Mouse (Mus musculus) hindbrain, embryonic 11.5 days (tissue): Measurements from ENCODE around the gene Sipa1l1. TPM values are rescaled to one million over a fixed set of nuclear protein-coding genes. Genes with fewer than 3 reads are reported as not detected.

Experiments
- ATAC-seq: fragments of 200-750 bp; cut with Nextera tagmentation; 2 replicates; pipeline ENCODE4 v1.8.0; 2017; ENCODE audit warnings: mild to moderate bottlenecking, moderate TSS enrichment, moderate library complexity; ENCODE audit not compliant: low FRiP score
- DNase-seq: peaks from one replicate; pipeline ENCODE4 v3.0.0-alpha.2; 2015; ENCODE audit warnings: low spot score
- H3K27ac ChIP-seq: fragments of 300-500 bp; sonication (generic); 2 replicates; pipeline ENCODE4 v1.5.1; 2014; ENCODE audit warnings: mild to moderate bottlenecking, low read depth, low read length
- H3K27me3 ChIP-seq: fragments of 300-500 bp; sonication (generic); 2 replicates; pipeline ENCODE4 v1.6.1; 2014; ENCODE audit warnings: mild to moderate bottlenecking, low read length, moderate library complexity, mixed read lengths; ENCODE audit not compliant: control insufficient read depth, insufficient read depth
- H3K36me3 ChIP-seq: fragments of 300-500 bp; sonication (generic); 2 replicates; pipeline ENCODE4 v1.6.1; 2014; ENCODE audit warnings: mild to moderate bottlenecking, low read length, moderate library complexity, mixed read lengths; ENCODE audit not compliant: control insufficient read depth, insufficient read depth
- H3K4me1 ChIP-seq: fragments of 300-500 bp; sonication (generic); replicated peaks from 2 replicates; pipeline ENCODE4 v1.6.1; 2014; ENCODE audit warnings: low read length, mixed read lengths; ENCODE audit not compliant: control insufficient read depth, insufficient read depth
- H3K4me2 ChIP-seq: fragments of 300-500 bp; sonication (generic); replicated peaks from 2 replicates; pipeline ENCODE4 v1.6.1; 2014; ENCODE audit warnings: mild to moderate bottlenecking, low read depth, low read length
- H3K4me3 ChIP-seq: fragments of 300-500 bp; sonication (generic); 2 replicates; pipeline ENCODE4 v1.5.1; 2014; ENCODE audit warnings: low read depth, low read length
- H3K9ac ChIP-seq: fragments of 300-500 bp; sonication (generic); 2 replicates; pipeline ENCODE4 v1.6.1; 2014; ENCODE audit warnings: low read depth, low read length
- H3K9me3 ChIP-seq: fragments of 300-500 bp; sonication (generic); 2 replicates; pipeline ENCODE4 v1.6.1; 2016; ENCODE audit warnings: low read length; ENCODE audit not compliant: control insufficient read depth
- WGBS: fragments of 180-500 bp; shearing (Covaris S2); extraction: QIAGEN DNeasy Blood & Tissue Kit; methylation state at CpG from one replicate; pipeline ENCODE4 v1.1.7; 2014; 5-methylcytosine and 5-hydroxymethylcytosine counted together
- polyA plus RNA-seq: library from polyadenylated mRNA; unstranded; fragments of >200 nt; fragmentation: Nextera tagmentation; extraction: Ambion mirVana; gene quantifications from 2 replicates; pipeline ENCODE4 v1.2.1, GENCODE M21; 2014

The Sipa1l1 gene
- polyA plus RNA-seq, 1 experiment from 2014 or later = 30.8 TPM

DNA sequence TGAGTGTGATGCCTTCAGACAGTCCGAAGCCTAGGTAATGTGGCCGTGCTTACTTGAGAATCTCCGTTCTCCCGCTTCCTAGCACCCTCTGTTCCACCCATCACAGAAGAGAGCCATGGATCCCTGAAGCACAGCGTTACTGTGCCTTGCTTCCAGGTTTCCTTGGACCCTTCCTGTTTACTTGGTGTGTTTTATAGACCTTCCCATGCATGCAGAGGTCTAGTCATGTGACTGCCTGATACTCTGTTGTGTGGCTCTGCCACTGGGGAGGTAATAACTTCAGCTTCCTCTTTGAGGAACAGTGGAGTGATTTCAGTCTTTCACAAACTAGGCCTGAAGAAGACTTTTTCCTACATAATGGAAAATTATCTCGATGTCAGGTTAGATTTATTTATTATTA lies 197.6 kb downstream of the Sipa1l1 start:
- no peak overlapping the region for H3K4me2 ChIP-seq
- H3K36me3 ChIP-seq = no peaks in the 10 kb centered on the region
- no peak for DNase-seq
- H3K4me3 ChIP-seq = no peak overlapping the region
- no peaks in the 10 kb centered on the region for H3K27me3 ChIP-seq
- H3K4me1 ChIP-seq = no peaks in the 10 kb centered on the region
- 92% methylated on average over 6 of the region's 6 CpGs for WGBS
- H3K27ac ChIP-seq = no peak overlapping the region
- no peak overlapping the region for H3K9ac ChIP-seq
- no peaks in the 10 kb centered on the region for H3K9me3 ChIP-seq
- no peak for ATAC-seq

DNA sequence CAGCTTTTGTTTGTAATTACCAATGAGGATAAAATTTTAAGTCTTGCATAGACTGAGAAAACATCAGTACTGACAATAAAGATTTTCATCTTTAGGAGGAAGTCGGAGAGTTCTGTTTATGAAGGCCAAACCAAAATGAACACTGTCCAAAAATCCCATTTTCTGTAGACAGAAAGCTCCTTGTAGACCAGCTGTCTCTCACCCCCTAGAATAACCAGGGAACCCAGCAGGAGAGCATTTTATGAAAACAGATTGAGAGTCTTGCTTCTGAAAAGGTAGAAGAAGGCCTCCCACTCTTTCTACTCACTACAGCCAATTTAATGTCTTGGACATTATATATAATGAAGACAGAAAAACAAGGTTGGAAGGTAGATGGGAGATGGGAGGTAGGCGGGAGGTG lies 198.2 kb downstream of the Sipa1l1 start:
- no peak for DNase-seq
- 84% methylated on average over 2 of the region's 2 CpGs for WGBS
- H3K4me1 ChIP-seq = no peaks in the 10 kb centered on the region

DNA sequence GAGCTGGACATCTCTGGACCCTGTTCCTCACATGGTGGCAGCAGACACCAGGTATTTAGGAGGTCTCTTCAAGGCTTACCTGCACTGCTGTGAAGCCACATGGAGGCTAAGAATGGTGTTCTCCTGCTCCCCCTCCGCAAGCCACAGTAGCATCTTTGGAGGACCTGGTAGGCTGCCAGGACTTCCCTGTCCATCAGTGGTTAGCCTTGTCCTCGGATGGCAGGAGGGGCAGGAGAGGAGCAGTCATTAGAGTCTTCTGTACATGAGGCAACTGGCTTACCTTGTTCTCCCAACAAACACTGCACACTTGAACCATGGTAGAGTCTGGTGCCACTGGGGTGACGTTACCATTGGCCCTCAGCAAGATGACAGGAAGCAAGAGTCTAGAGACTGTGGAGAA lies 198.9 kb downstream of the Sipa1l1 start:
- no peaks in the 10 kb centered on the region for H3K36me3 ChIP-seq
- no peaks in the 10 kb centered on the region for H3K27me3 ChIP-seq
- H3K4me1 ChIP-seq = no peaks in the 10 kb centered on the region
- H3K9me3 ChIP-seq = no peaks in the 10 kb centered on the region
- DNase-seq = no peak
- WGBS = 93% methylated on average over 3 of the region's 3 CpGs
- no peak for ATAC-seq
- H3K9ac ChIP-seq = no peak overlapping the region
- H3K4me3 ChIP-seq = no peak overlapping the region
- H3K27ac ChIP-seq = no peak overlapping the region
- H3K4me2 ChIP-seq = no peak overlapping the region

More for the DNA sequence above, 198.2 kb downstream of the Sipa1l1 start:
- Histone ChIP-seq H3K36me3 (no peaks in the 10 kb centered on the region), H3K9me3 (no peaks in the 10 kb centered on the region), H3K27ac (no peak overlapping the region), H3K4me2 (no peak overlapping the region), H3K4me3 (no peak overlapping the region), H3K27me3 (no peaks in the 10 kb centered on the region), H3K9ac (no peak overlapping the region)
- no peak for ATAC-seq

DNA sequence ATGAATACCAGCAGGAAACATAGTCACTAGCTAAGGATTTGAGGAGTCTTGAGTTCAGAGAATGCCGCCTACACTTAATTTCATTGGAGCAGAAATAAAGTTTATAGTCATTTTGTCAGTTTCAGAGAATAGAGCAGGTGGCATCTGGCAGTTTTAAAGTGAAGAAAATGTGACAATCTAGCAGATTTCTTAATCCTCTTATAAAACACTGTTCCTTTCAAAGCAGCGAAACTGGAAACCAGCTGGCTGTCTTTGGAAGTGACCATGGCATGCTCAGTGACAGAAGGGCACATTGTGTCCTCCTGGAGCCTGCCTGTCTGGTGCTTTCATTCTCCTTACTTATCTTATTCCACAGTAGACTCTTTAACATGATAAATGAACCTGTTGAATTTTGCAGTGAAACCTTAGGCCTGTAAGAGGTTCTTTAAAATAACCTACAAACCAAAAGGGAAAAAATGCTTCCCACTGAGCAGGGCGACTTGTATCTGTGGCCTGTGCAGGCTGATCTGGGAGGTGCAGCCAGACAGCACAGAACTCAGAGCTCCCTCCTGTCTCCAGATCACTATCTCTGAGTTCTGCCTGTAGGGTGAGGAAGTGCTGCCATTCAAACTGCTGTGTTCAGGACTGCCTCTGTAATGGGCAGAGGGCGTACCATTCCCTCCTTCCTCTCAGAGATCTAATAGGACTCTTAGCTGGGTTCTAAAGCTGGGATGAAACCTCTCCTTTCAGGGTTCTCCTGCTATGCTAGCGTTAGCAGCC lies 200.5 kb downstream of the Sipa1l1 start:
- WGBS = 76% methylated on average over 5 of the region's 5 CpGs
- no peak for DNase-seq
- Histone ChIP-seq H3K27me3 (no peaks in the 10 kb centered on the region), H3K27ac (no peak overlapping the region), H3K36me3 (no peaks in the 10 kb centered on the region), H3K9me3 (no peaks in the 10 kb centered on the region), H3K4me1 (no peaks in the 10 kb centered on the region), H3K4me3 (no peak overlapping the region), H3K4me2 (no peak overlapping the region), H3K9ac (no peak overlapping the region)
- no peak for ATAC-seq

DNA sequence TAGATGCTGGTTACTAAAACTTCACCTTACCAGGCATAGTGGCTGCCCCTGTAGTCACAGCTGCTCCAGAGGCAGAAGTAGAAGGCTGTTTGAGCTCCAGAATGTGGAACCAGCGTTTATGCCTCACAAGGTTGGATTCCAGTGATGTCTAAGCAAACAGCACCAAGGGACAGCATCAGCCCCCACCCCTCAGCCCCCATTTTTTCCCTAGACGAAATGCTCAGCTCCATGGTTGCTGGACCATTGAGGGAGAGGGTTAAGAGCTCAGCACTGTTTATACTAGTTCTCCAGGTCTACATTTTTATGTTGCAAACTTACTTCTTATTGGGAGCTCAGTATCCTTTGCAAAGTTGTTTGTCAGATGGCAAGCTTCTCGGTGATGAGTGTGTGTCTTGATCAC lies 202.1 kb downstream of the Sipa1l1 start:
- 89% methylated on average over 3 of the region's 3 CpGs for whole genome bisulfite sequencing

DNA sequence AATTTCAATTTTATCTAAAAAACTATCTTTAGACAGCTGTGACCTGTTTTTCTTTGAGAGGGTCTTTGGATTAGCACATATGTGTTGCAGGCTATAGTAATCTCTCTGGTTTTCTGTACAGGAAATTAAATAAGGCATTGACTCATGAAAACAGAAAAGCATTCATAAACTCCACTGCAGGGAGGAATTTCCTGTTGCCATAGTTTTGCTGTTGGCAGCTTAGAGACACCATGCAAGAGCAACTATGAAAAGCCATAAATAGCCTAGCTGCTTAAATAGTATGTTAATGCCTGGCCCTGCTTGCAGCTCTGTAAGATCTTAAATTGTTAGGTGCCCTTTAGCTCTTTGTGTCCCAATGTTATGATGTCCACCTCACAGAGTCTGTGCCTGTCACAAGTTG lies 204.9 kb downstream of the Sipa1l1 start:
- no peaks in the 10 kb centered on the region for H3K4me1 ChIP-seq
- no peak overlapping the region for H3K4me2 ChIP-seq
- H3K36me3 ChIP-seq = no peaks in the 10 kb centered on the region
- ATAC-seq = no peak
- no peak overlapping the region for H3K4me3 ChIP-seq
- DNase-seq = no peak
- no peak overlapping the region for H3K9ac ChIP-seq
- H3K27ac ChIP-seq = no peak overlapping the region
- H3K27me3 ChIP-seq = no peaks in the 10 kb centered on the region
- no peaks in the 10 kb centered on the region for H3K9me3 ChIP-seq

More for the DNA sequence above, 202.1 kb downstream of the Sipa1l1 start:
- no peak overlapping the region for H3K4me3 ChIP-seq
- H3K9me3 ChIP-seq = no peaks in the 10 kb centered on the region
- ATAC-seq = no peak
- H3K27me3 ChIP-seq = no peaks in the 10 kb centered on the region
- H3K4me2 ChIP-seq = no peak overlapping the region
- no peaks in the 10 kb centered on the region for H3K36me3 ChIP-seq
- H3K4me1 ChIP-seq = no peaks in the 10 kb centered on the region
- H3K27ac ChIP-seq = no peak overlapping the region
- DNase-seq = no peak
- no peak overlapping the region for H3K9ac ChIP-seq

DNA sequence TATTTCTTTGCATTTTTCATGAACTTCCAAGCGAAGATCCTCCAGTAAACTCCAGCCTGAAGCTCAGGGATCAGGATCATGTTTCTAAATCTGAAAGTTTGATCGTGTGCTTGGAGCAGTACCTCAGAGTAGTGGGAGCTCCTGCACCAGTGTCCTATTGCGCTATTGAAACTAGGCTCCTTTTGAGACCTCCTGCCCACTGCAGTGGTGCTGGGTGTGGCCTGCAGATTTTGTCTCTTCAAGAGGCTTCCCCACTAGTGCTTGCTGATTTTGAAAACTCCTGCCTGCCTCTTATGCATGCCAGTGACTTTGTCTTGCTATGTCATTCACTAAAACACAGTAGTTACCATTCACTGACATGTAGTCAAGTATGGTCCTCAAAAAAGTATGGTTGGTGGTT lies 213.8 kb downstream of the Sipa1l1 start:
- 78% methylated on average over 3 of the region's 3 CpGs for WGBS
- Histone ChIP-seq H3K36me3 (no peaks in the 10 kb centered on the region), H3K4me1 (no peaks in the 10 kb centered on the region), H3K27ac (no peak overlapping the region), H3K9me3 (no peaks in the 10 kb centered on the region), H3K4me3 (no peak overlapping the region), H3K4me2 (no peak overlapping the region), H3K27me3 (no peaks in the 10 kb centered on the region), H3K9ac (no peak overlapping the region)
- DNase-seq (no peak), ATAC-seq (no peak)

DNA sequence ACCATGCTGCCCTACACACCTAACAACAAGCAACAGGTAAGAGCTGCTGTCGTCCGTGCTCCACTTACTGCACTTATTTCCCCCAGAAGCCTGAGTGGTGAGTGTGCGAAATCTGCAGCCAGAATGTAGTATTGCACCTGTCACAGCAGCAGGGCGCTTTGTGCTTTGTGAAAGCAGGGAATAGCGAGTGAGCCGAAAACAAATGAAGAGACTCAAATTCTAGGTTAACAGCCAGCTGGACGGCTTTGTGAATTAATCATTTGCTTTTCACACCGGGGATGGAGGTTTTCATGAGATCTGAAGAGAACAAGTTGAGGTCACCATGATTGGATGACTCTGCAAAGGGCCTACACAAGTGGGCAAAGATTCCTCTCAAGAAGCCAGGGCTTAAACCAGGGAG lies 215.6 kb downstream of the Sipa1l1 start:
- Histone ChIP-seq H3K9ac (no peak overlapping the region), H3K4me1 (no peaks in the 10 kb centered on the region), H3K4me2 (no peak overlapping the region), H3K27me3 (no peaks in the 10 kb centered on the region), H3K9me3 (no peaks in the 10 kb centered on the region), H3K27ac (no peak overlapping the region), H3K4me3 (no peak overlapping the region), H3K36me3 (no peaks in the 10 kb centered on the region)
- ATAC-seq (no peak), DNase-seq (no peak)
- 87% methylated on average over 8 of the region's 8 CpGs for WGBS

DNA sequence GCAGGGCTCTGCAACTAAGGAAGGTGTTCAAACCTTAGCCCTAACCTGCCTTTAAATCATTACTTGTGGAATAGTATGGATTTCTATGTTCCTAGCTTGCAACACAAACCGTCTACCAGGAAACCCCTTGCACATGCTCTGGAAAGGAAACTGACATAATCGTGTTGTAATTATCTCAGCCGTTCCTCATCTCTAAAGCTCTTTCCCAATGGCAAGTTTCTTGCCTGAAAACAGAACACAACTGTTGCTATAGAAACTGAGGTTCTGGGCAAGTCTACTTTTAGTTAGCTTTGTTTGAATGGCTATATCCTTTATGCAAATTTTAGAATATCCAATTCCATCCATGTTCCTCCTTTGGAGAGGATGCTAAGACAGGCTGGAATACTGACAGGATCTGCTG lies 217.9 kb downstream of the Sipa1l1 start:
- Histone ChIP-seq H3K4me2 (no peak overlapping the region), H3K27me3 (no peaks in the 10 kb centered on the region), H3K9ac (no peak overlapping the region), H3K4me1 (no peaks in the 10 kb centered on the region), H3K36me3 (no peaks in the 10 kb centered on the region), H3K4me3 (no peak overlapping the region), H3K27ac (no peak overlapping the region), H3K9me3 (no peaks in the 10 kb centered on the region)
- DNase-seq (no peak), ATAC-seq (no peak)
- WGBS = 92% methylated on average over 3 of the region's 3 CpGs
